Mouse (Mus musculus) forebrain, embryonic 16.5 days (tissue): ENCODE measurements at regions not wholly inside any gene's neighbourhood (a gene's known extent, or its start where the extent isn't known, plus 50 kb on each side); places are given as distances from the start of the nearest gene placed in this dataset.

Source experiments
- ATAC-seq: fragments of 200-750 bp; cut with Nextera tagmentation; 2 replicates; pipeline ENCODE4 v1.8.0; 2017; ENCODE audit warnings: mild to moderate bottlenecking, moderate library complexity
- H3K27ac ChIP-seq: fragments of 300-500 bp; sonication (generic); 2 replicates; pipeline ENCODE4 v1.5.1; 2014; ENCODE audit warnings: low read length, control low read depth
- H3K27me3 ChIP-seq: fragments of 300-500 bp; sonication (generic); replicated peaks from 2 replicates; pipeline ENCODE4 v1.6.1; 2014; ENCODE audit warnings: low read length; ENCODE audit not compliant: control insufficient read depth, insufficient read depth
- H3K36me3 ChIP-seq: fragments of 300-500 bp; sonication (generic); 2 replicates; pipeline ENCODE4 v1.6.1; 2014; ENCODE audit not compliant: control insufficient read depth, insufficient read depth
- H3K4me1 ChIP-seq: fragments of 300-500 bp; sonication (generic); replicated peaks from 2 replicates; pipeline ENCODE4 v1.6.1; 2014; ENCODE audit warnings: low read length; ENCODE audit not compliant: control insufficient read depth, insufficient read depth
- H3K4me2 ChIP-seq: fragments of 300-500 bp; sonication (generic); 2 replicates; pipeline ENCODE4 v1.6.1; 2014; ENCODE audit warnings: mild to moderate bottlenecking, low read length, control low read depth
- H3K4me3 ChIP-seq: fragments of 300-500 bp; sonication (generic); replicated peaks from 2 replicates; pipeline ENCODE4 v1.5.1; 2014; ENCODE audit warnings: mild to moderate bottlenecking, low read length, control low read depth
- H3K9ac ChIP-seq: fragments of 300-500 bp; sonication (generic); replicated peaks from 2 replicates; pipeline ENCODE4 v1.6.1; 2014; ENCODE audit warnings: low read depth, low read length, control low read depth
- H3K9me3 ChIP-seq: fragments of 300-500 bp; sonication (generic); 2 replicates; pipeline ENCODE4 v1.6.1; 2016; ENCODE audit warnings: low read length; ENCODE audit not compliant: control insufficient read depth
- WGBS: fragments of 180-500 bp; shearing (Covaris S2); extraction: QIAGEN DNeasy Blood & Tissue Kit; methylation state at CpG from one replicate; pipeline ENCODE4 v1.1.7; 2014; 5-methylcytosine and 5-hydroxymethylcytosine counted together

DNA sequence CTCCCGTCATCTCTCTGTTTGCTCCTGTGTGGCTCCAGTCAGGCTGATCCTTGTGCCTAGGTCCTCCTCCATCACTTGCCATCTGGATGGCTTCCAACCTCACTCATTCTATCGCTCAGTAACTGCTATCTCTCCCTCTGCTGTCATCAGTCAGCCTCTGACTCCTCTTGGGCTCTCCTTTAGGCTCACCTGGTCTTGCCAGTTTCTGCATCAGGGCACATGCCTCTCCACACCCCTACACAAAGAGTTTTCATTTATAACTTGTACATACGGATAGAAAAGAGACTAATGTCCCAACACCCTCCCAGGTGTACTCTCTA, 2664.7 kb upstream of the Lrrc6 start:
- Histone ChIP-seq H3K36me3 (no peaks in the 10 kb centered on the region), H3K4me2 (no peak overlapping the region), H3K9ac (no peak overlapping the region), H3K27me3 (no peaks in the 10 kb centered on the region), H3K9me3 (no peaks in the 10 kb centered on the region), H3K27ac (no peak overlapping the region), H3K4me1 (peaks cover 5% of the 10 kb centered on the region), H3K4me3 (no peak overlapping the region)
- WGBS: 74% methylated on average over 3 of the region's 3 CpGs
- no peak for ATAC-seq

DNA sequence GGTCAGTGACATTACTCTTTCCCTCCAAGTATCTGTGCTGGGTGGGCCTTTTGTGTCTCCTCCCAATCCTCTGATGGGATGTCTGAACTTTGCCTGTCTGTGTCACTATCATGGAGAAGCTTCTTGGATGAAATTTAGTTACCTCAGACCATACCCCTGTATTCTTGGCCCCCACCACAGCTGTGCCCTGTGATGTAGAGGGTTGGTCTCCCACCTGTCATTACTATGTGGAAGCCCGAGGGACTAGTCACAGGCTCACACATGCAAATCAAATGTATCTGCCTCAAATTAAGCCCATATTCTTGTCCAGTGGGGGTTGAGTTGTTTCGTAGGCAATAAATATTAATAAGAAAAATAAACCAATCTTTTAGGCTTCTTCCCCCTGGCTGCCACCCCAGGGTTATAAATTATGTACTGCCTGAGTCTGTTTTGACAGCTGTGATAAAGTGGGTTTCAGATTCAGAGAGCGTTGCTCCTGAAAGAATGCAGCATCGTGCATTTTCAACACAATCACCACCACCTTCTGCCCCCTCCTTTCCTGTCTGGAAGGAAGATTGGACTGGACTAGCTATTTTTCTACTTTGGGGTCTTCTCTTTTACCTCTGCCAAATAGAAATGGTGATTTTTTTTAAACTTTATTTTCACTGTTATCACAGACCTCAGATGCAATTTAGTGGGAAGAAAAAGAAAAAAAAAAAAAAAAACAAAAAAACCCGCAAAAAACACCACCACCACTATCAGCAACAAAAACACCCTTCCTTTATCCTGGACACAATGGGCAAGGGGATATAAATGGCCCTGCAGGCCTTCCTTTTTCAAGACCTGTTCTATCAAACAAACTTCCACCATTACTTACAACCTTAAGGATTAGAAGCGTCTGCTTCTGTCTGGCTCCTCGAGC, 2664.1 kb upstream of the Lrrc6 start:
- 48% methylated on average over 7 of the region's 7 CpGs for WGBS
- ATAC-seq: peak; percentile 77

DNA sequence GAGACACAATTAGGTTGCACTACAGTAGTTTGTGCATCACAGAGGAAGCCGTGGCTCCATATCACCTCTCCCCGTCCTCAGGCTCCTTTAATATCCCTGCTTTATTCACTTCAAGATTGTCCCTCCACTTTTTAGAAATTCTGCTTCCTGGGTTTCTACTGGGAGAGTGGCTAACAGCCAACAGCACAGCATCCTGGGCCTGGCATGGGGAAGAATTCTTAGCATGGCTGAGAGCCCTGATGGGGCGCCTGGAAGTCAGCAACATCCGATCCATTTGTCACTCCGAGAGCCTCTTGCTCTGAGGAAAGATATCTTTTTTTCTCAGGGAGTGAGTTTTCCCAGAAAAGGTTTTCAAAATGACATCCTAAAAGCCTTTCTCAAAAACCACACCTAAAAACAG, 2660.3 kb upstream of the Lrrc6 start:
- Histone ChIP-seq H3K36me3 (no peaks in the 10 kb centered on the region), H3K9me3 (no peaks in the 10 kb centered on the region), H3K27me3 (no peaks in the 10 kb centered on the region), H3K9ac (no peak overlapping the region), H3K27ac (no peak overlapping the region), H3K4me3 (no peak overlapping the region), H3K4me1 (peaks cover 5% of the 10 kb centered on the region), H3K4me2 (no peak overlapping the region)
- WGBS: 64% methylated on average over 5 of the region's 5 CpGs
- ATAC-seq: no peak

More for the DNA sequence above, 2664.1 kb upstream of the Lrrc6 start:
- no peak overlapping the region for H3K9ac ChIP-seq
- no peaks in the 10 kb centered on the region for H3K27me3 ChIP-seq
- H3K4me2 ChIP-seq: no peak overlapping the region
- H3K27ac ChIP-seq: no peak overlapping the region
- no peaks in the 10 kb centered on the region for H3K9me3 ChIP-seq
- no peaks in the 10 kb centered on the region for H3K36me3 ChIP-seq
- peaks cover 5% of the 10 kb centered on the region for H3K4me1 ChIP-seq
- H3K4me3 ChIP-seq: no peak overlapping the region

DNA sequence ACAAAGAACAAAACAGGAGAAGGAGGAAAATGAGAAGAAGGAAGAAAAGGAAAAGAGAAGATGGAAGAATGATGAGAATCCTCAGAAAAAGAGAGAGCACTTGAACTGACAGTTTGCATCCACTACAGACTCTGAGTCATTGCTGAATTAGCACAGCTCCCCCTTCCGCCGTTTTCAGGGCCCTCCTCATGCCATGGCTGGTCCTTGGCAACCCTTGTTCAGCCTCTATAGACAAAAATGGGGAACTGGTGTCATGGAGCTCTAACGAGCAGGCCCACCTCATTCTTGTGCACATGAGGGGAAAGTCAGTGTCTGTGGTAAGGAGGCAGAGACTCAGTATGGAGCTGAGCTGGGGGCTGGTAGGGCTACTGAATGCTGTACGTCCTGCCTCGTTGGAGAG, 2657.4 kb upstream of the Lrrc6 start:
- ATAC-seq: no peak
- no peaks in the 10 kb centered on the region for H3K36me3 ChIP-seq
- no peaks in the 10 kb centered on the region for H3K9me3 ChIP-seq
- no peak overlapping the region for H3K9ac ChIP-seq
- WGBS: 48% methylated on average over 5 of the region's 5 CpGs
- no peak overlapping the region for H3K4me3 ChIP-seq
- H3K4me2 ChIP-seq: no peak overlapping the region
- no peaks in the 10 kb centered on the region for H3K4me1 ChIP-seq
- H3K27me3 ChIP-seq: no peaks in the 10 kb centered on the region
- no peak overlapping the region for H3K27ac ChIP-seq
